Mouse (Mus musculus) embryo, embryonic 11 days (tissue): Measurements from ENCODE around the gene Tcerg1l.

Source experiments
- DNase-seq: peaks from one replicate; pipeline ENCODE4 v3.0.0-alpha.2; 2015

Gene Tcerg1l

GRCm38 (mm10) chr7:138356655-138357449 is 40.7 kb downstream of the Tcerg1l start:
- peak; percentile 64 for DNase-seq

GRCm38 (mm10) chr7:138345451-138345850 is 52.1 kb downstream of the Tcerg1l start:
- no peak for DNase-seq

GRCm38 (mm10) chr7:138338451-138338850 is 59.1 kb downstream of the Tcerg1l start:
- no peak for DNase-seq

- peak; percentile 20 for DNase-seq
Observed at GRCm38 (mm10) chr7:138337946-138338345, 59.6 kb downstream of the Tcerg1l start.

GRCm38 (mm10) chr7:138332504-138333168 is 64.9 kb downstream of the Tcerg1l start:
- DNase-seq: no peak

GRCm38 (mm10) chr7:138331266-138331665 is 66.3 kb downstream of the Tcerg1l start:
- no peak for DNase-seq

- DNase-seq: no peak
Observed at GRCm38 (mm10) chr7:138328637-138329036, 68.9 kb downstream of the Tcerg1l start.

- peak; percentile 8 for DNase-seq
Observed at GRCm38 (mm10) chr7:138326760-138327159, 70.8 kb downstream of the Tcerg1l start.

- no peak for DNase-seq
Observed at GRCm38 (mm10) chr7:138313733-138314132, 83.8 kb downstream of the Tcerg1l start.

GRCm38 (mm10) chr7:138306126-138306525 is 91.4 kb downstream of the Tcerg1l start:
- no peak for DNase-seq

GRCm38 (mm10) chr7:138284790-138285189 is 112.7 kb downstream of the Tcerg1l start:
- no peak for DNase-seq

GRCm38 (mm10) chr7:138275263-138275662 is 122.3 kb downstream of the Tcerg1l start:
- DNase-seq: no peak

GRCm38 (mm10) chr7:138271328-138271727 is 126.2 kb downstream of the Tcerg1l start:
- DNase-seq: no peak

GRCm38 (mm10) chr7:138269386-138269785 is 128.1 kb downstream of the Tcerg1l start:
- no peak for DNase-seq

GRCm38 (mm10) chr7:138267976-138268646 is 129.4 kb downstream of the Tcerg1l start:
- peak; percentile 60 for DNase-seq

- no peak for DNase-seq
Observed at GRCm38 (mm10) chr7:138248612-138249011, 148.9 kb downstream of the Tcerg1l start.

- DNase-seq: no peak
Observed at GRCm38 (mm10) chr7:138248176-138248575, 149.4 kb downstream of the Tcerg1l start.

- peak; percentile 28 for DNase-seq
Observed at GRCm38 (mm10) chr7:138246684-138247083, 150.8 kb downstream of the Tcerg1l start.

- DNase-seq: no peak
Observed at GRCm38 (mm10) chr7:138242229-138242628, 155.3 kb downstream of the Tcerg1l start.

GRCm38 (mm10) chr7:138237708-138238225 is 159.8 kb downstream of the Tcerg1l start:
- no peak for DNase-seq

- no peak for DNase-seq
Observed at GRCm38 (mm10) chr7:138224252-138224651, 173.3 kb downstream of the Tcerg1l start.

- DNase-seq: no peak
Observed at GRCm38 (mm10) chr7:138222951-138223350, 174.6 kb downstream of the Tcerg1l start.

- no peak for DNase-seq
Observed at GRCm38 (mm10) chr7:138217556-138218098, 179.9 kb downstream of the Tcerg1l start.
